Mouse (Mus musculus): ENCODE results near the gene Rps9. TPM values are rescaled to one million over a fixed set of nuclear protein-coding genes. Genes with fewer than 3 reads are reported as not detected.
"Not testable (repeated sequence)": the region's sequence is repeated elsewhere in the genome, so short reads cannot be mapped to it uniquely, and the experiment has no call there.

Gene Rps9
- polyA plus RNA-seq, 1 experiment from 2014 or later = 791 TPM

- 14% methylated on average over 6 of the region's 6 CpGs for WGBS
Measured at GRCm38 (mm10) chr7:3705911-3706310, 2.1 kb downstream of the Rps9 start.

GRCm38 (mm10) chr7:3706343-3706934 is 2.6 kb downstream of the Rps9 start:
- TF ChIP-seq CTCF (IDR thresholded peaks at IDR 0.05; ENCODE audit: low read depth) = no peak
- whole genome bisulfite sequencing = 32% methylated on average over 11 of the region's 11 CpGs
- no peak overlapping the region; the same call in 1 of the 2 replicates for H3K4me3 ChIP-seq (ENCODE audit: low read depth, low read length)

More at GRCm38 (mm10) chr7:3705911-3706310, 2.1 kb downstream of the Rps9 start:
- ATAC-seq = no peak
- Histone ChIP-seq H3K27me3 (replicated peaks; ENCODE audit: control insufficient read depth, insufficient read depth, low read length) (no peaks in the 10 kb centered on the region), H3K9ac (ENCODE audit: low read depth, low read length) (peak overlapping the region; percentile 26; the same call in 1 of the 2 replicates), H3K9me3 (ENCODE audit: control insufficient read depth) (no peaks in the 10 kb centered on the region), H3K36me3 (ENCODE audit: control insufficient read depth, insufficient read depth) (peaks cover 12% of the 10 kb centered on the region), H3K4me2 (replicated peaks; ENCODE audit: low read depth) (peak overlapping the region; percentile 71), H3K4me3 (ENCODE audit: low read depth, low read length) (no peak overlapping the region; the same call in 1 of the 2 replicates), H3K4me1 (replicated peaks; ENCODE audit: control insufficient read depth, insufficient read depth, low read length) (peaks cover 5% of the 10 kb centered on the region; the same call in 1 of the 2 replicates), H3K27ac (ENCODE audit: low read depth, low read length) (peak overlapping the region; percentile 35; the same call in 1 of the 2 replicates)
- TF ChIP-seq CTCF (IDR thresholded peaks at IDR 0.05; ENCODE audit: low read depth) = no peak

GRCm38 (mm10) chr7:3707027-3707426 is 3.2 kb downstream of the Rps9 start:
- H3K27ac ChIP-seq (ENCODE audit: low read depth, low read length) = no peak overlapping the region; the same call in 1 of the 2 replicates
- peaks cover 8% of the 10 kb centered on the region for H3K36me3 ChIP-seq (ENCODE audit: control insufficient read depth, insufficient read depth)
- 44% methylated on average over 4 of the region's 4 CpGs for WGBS
- H3K4me2 ChIP-seq (replicated peaks; ENCODE audit: low read depth) = no peak overlapping the region
- H3K27me3 ChIP-seq (replicated peaks; ENCODE audit: control insufficient read depth, insufficient read depth, low read length) = no peaks in the 10 kb centered on the region
- no peak for TF ChIP-seq CTCF (IDR thresholded peaks at IDR 0.05; ENCODE audit: low read depth)
- no peak overlapping the region for H3K4me3 ChIP-seq (ENCODE audit: low read depth, low read length)
- H3K9ac ChIP-seq (ENCODE audit: low read depth, low read length) = no peak overlapping the region
- no peaks in the 10 kb centered on the region for H3K9me3 ChIP-seq (ENCODE audit: control insufficient read depth)
- H3K4me1 ChIP-seq (replicated peaks; ENCODE audit: control insufficient read depth, insufficient read depth, low read length) = peaks cover 5% of the 10 kb centered on the region; the same call in 1 of the 2 replicates
- ATAC-seq = no peak

More at GRCm38 (mm10) chr7:3706343-3706934, 2.6 kb downstream of the Rps9 start:
- Histone ChIP-seq H3K27me3 (replicated peaks; ENCODE audit: control insufficient read depth, insufficient read depth, low read length) (no peaks in the 10 kb centered on the region), H3K9ac (ENCODE audit: low read depth, low read length) (no peak overlapping the region; the same call in 1 of the 2 replicates), H3K27ac (ENCODE audit: low read depth, low read length) (no peak overlapping the region), H3K4me2 (replicated peaks; ENCODE audit: low read depth) (peak overlapping the region; percentile 71; the same call in 1 of the 2 replicates), H3K9me3 (ENCODE audit: control insufficient read depth) (no peaks in the 10 kb centered on the region), H3K4me1 (replicated peaks; ENCODE audit: control insufficient read depth, insufficient read depth, low read length) (peaks cover 5% of the 10 kb centered on the region; the same call in 1 of the 2 replicates), H3K36me3 (ENCODE audit: control insufficient read depth, insufficient read depth) (peaks cover 8% of the 10 kb centered on the region)
- ATAC-seq = no peak

- no peak for TF ChIP-seq CTCF (IDR thresholded peaks at IDR 0.05; ENCODE audit: low read depth)
- no peaks in the 10 kb centered on the region for H3K27me3 ChIP-seq (replicated peaks; ENCODE audit: control insufficient read depth, insufficient read depth, low read length)
- no peak for ATAC-seq
- no peak overlapping the region for H3K27ac ChIP-seq (ENCODE audit: low read depth, low read length)
- H3K4me2 ChIP-seq (replicated peaks; ENCODE audit: low read depth) = no peak overlapping the region
- no peak overlapping the region for H3K9ac ChIP-seq (ENCODE audit: low read depth, low read length)
- H3K4me1 ChIP-seq (replicated peaks; ENCODE audit: control insufficient read depth, insufficient read depth, low read length) = peaks cover 5% of the 10 kb centered on the region; the same call in 1 of the 2 replicates
- H3K4me3 ChIP-seq (ENCODE audit: low read depth, low read length) = no peak overlapping the region
- WGBS = 39% methylated on average over 7 of the region's 7 CpGs
- no peaks in the 10 kb centered on the region for H3K9me3 ChIP-seq (ENCODE audit: control insufficient read depth)
- H3K36me3 ChIP-seq (ENCODE audit: control insufficient read depth, insufficient read depth) = peaks cover 8% of the 10 kb centered on the region
Measured at GRCm38 (mm10) chr7:3707568-3708413, 4.0 kb downstream of the Rps9 start.

- not testable (repeated sequence) for H3K4me1 ChIP-seq (replicated peaks; ENCODE audit: control insufficient read depth, insufficient read depth, low read length); H3K36me3 ChIP-seq (ENCODE audit: control insufficient read depth, insufficient read depth); H3K9me3 ChIP-seq (ENCODE audit: control insufficient read depth); ATAC-seq; H3K27ac ChIP-seq (ENCODE audit: low read depth, low read length); H3K4me3 ChIP-seq (ENCODE audit: low read depth, low read length); H3K27me3 ChIP-seq (replicated peaks; ENCODE audit: control insufficient read depth, insufficient read depth, low read length); H3K9ac ChIP-seq (ENCODE audit: low read depth, low read length); H3K4me2 ChIP-seq (replicated peaks; ENCODE audit: low read depth)
- 34% methylated on average over 5 of the region's 5 CpGs for WGBS
- 0 out of 2 replicates have a peak, but pooled peaks have one; percentile 12 for TF ChIP-seq CTCF (IDR thresholded peaks at IDR 0.05; ENCODE audit: low read depth)
Measured at GRCm38 (mm10) chr7:3708447-3708980, 4.7 kb downstream of the Rps9 start.

GRCm38 (mm10) chr7:3709000-3709399 is 5.2 kb downstream of the Rps9 start:
- Histone ChIP-seq H3K4me3 (ENCODE audit: low read depth, low read length) (no peak overlapping the region), H3K9ac (ENCODE audit: low read depth, low read length) (no peak overlapping the region), H3K9me3 (ENCODE audit: control insufficient read depth) (no peaks in the 10 kb centered on the region), H3K36me3 (ENCODE audit: control insufficient read depth, insufficient read depth) (peaks cover 8% of the 10 kb centered on the region), H3K27me3 (replicated peaks; ENCODE audit: control insufficient read depth, insufficient read depth, low read length) (no peaks in the 10 kb centered on the region), H3K4me2 (replicated peaks; ENCODE audit: low read depth) (no peak overlapping the region), H3K27ac (ENCODE audit: low read depth, low read length) (no peak overlapping the region), H3K4me1 (replicated peaks; ENCODE audit: control insufficient read depth, insufficient read depth, low read length) (peaks cover 5% of the 10 kb centered on the region; the same call in 1 of the 2 replicates)
- no peak for TF ChIP-seq CTCF (IDR thresholded peaks at IDR 0.05; ENCODE audit: low read depth)
- WGBS = 67% methylated on average over 1 of the region's 1 CpGs
- no peak for ATAC-seq

All from intestine, postnatal 0 days (tissue).